Mouse (Mus musculus) bone marrow, adult 2 months (tissue): ENCODE measurements around the gene Stx6. TPM values are rescaled to one million over a fixed set of nuclear protein-coding genes. Genes with fewer than 3 reads are reported as not detected.

Experiments
- H3K27ac ChIP-seq: fragments of 200-500 bp; 2 replicates; pipeline ENCODE4 v1.5.1; 2012; ENCODE audit warnings: low read depth, mild to moderate bottlenecking, control low read depth, inconsistent platforms, low read length; ENCODE audit not compliant: control insufficient read depth, poor library complexity, insufficient read depth
- H3K4me1 ChIP-seq: fragments of 200-500 bp; 2 replicates; pipeline ENCODE4 v1.6.1; 2011; ENCODE audit warnings: low read length; ENCODE audit not compliant: control insufficient read depth, insufficient read depth
- H3K4me3 ChIP-seq: fragments of 200-500 bp; replicated peaks from 2 replicates; pipeline ENCODE3; 2011; ENCODE audit warnings: mild to moderate bottlenecking, low read depth, low read length, control low read depth; ENCODE audit not compliant: control insufficient read depth
- CTCF ChIP-seq: fragments of 200-500 bp; IDR thresholded peaks from 2 replicates; pipeline ENCODE4 v1.5.1; 2011; ENCODE audit warnings: low read length, control low read depth; ENCODE audit not compliant: control insufficient read depth, insufficient read depth
- POLR2A ChIP-seq: fragments of 200-500 bp; IDR thresholded peaks from 2 replicates; pipeline ENCODE4 v1.6.1; 2011; ENCODE audit warnings: low read depth, mild to moderate bottlenecking, control low read depth, low read length, borderline replicate concordance; ENCODE audit not compliant: control insufficient read depth
- WGBS: fragments of 180-500 bp; shearing (Covaris S2); methylation state at CpG from one replicate; pipeline ENCODE4 v1.1.7; 2018; 5-methylcytosine and 5-hydroxymethylcytosine counted together
- polyA plus RNA-seq: library from polyadenylated mRNA; stranded (reverse); fragments of >200 nt; gene quantifications from 2 replicates; pipeline ENCODE4 v1.2.4, GENCODE M21; 2011; ENCODE audit warnings: low replicate concordance; ENCODE audit not compliant: missing spikeins, insufficient read depth, insufficient read length

Gene Stx6
- polyA plus RNA-seq, 1 experiment: 13.7 TPM

DNA sequence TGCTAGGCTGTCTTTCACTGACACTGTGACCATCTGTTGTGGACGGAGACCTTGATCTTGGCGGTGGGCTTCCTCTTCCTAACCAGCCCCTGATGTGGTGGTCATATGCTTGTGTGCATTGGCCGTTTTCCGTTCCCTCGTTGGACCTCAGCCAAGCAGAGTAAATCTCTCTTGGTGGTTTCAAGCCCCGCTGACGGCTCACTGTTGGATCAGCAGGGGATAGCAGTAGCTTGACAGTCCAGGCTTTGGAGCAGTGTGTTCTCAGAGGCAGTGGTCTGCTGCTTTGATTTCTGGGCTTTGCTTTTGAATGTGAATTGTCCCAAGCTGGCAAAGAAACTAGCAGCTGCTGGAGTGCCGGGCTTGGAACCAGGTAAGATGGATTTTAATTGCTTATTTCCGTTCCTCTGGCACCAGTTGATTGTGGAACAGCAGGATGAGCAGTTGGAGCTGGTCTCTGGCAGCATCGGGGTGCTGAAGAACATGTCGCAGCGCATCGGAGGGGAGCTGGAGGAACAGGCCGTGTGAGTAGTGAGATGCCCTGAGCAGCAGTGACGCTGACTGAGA, 34.4 kb downstream of the Stx6 start:
- Histone ChIP-seq H3K4me1 (no peaks in the 10 kb centered on the region; the same call in 1 of the 2 replicates), H3K4me3 (no peak overlapping the region), H3K27ac (no peak overlapping the region)
- no peak for TF ChIP-seq POLR2A
- no peak for TF ChIP-seq CTCF
- WGBS: 61% methylated on average over 15 of the region's 15 CpGs

DNA sequence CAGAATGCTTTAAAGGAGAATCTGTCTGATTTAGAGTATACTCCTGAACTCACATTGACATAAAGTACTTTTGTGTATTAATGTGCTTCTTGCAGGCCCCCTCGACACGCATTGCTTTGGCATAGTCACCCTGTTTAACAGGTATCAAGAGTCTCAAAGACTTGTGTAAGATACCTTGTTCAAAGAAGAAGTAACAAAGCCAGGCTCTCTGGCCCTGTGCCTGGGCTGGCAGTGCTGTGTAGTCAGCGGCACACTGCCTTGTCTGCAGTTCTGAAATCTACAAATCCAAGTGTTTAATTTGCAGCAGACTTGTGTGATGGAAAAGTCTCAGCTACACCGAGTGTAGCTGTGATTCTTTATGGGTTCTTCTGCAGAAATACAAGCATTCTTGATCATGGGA, 38.2 kb downstream of the Stx6 start:
- H3K4me1 ChIP-seq: peaks cover 2% of the 10 kb centered on the region
- no peak overlapping the region for H3K4me3 ChIP-seq
- H3K27ac ChIP-seq: no peak overlapping the region
- 89% methylated on average over 4 of the region's 4 CpGs for WGBS
- TF ChIP-seq POLR2A: no peak
- no peak for TF ChIP-seq CTCF

DNA sequence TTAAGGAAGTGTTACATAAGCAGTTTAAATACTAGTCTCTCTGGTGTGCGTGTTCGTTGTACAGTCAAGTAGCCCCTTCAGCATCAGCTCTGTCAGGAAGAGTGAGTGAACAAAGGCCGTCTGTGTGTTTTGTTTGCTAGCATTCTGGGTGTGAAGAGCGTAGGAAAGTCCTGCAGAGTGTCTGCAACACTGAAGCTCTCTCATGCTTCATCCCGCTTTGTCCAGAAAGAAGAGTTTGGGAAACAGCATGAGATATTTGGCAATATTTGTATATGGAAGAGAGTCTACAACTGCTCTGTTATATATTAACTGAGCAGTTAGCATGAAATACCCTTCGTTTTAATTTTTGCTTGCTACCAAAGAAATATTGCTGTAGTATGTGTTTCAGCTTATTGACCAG, 41.0 kb downstream of the Stx6 start:
- TF ChIP-seq CTCF: no peak
- TF ChIP-seq POLR2A: no peak
- H3K4me3 ChIP-seq: no peak overlapping the region
- H3K4me1 ChIP-seq: peaks cover 2% of the 10 kb centered on the region
- WGBS: 87% methylated on average over 6 of the region's 6 CpGs
- H3K27ac ChIP-seq: no peak overlapping the region

DNA sequence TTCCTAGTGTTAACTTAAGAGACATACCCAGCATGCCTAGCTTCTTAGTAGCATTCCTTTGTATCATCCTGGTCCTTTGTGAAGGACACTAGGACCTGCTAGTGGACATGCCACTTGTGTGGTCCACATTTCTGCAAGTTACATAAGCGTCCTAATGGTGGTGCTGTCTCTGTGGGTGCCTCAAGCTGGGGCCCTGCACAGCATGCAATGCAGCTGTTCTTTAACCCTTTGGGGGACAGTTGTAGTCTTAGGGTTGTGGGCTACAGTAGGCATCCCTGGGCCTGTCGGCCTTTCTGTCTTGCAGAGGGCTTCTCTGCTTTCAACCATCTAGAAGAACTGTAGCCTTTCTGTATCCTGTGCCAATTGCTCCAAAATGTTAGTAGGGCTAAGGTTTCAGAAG, 42.5 kb downstream of the Stx6 start:
- Histone ChIP-seq H3K27ac (no peak overlapping the region), H3K4me3 (no peak overlapping the region), H3K4me1 (peaks cover 2% of the 10 kb centered on the region)
- TF ChIP-seq CTCF (no peak), POLR2A (no peak)
- 69% methylated on average over 2 of the region's 2 CpGs for WGBS

DNA sequence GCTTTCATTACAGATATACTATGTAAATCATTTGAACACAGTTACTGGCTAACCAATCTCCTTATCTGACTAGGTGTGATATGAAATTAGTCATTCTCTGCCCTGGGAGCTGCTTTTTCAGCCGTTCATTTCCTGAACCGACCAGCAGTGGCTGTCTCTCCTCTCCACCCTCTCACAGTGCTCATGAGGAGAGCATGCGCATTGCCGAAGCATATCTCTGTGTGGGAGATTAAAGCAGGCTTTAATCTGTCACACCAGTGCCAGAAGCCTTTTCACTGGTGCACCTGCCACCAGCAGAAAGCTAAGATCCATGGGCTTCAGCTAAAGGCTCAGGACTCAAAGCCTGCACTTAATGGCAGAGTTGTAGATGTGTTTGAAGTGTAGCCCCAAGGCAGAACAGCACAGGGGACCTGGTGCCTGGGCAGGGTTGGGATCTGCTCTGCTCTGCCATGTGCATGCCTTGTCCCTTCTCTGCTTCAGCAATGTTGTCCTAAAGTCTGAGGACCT, 42.9 kb downstream of the Stx6 start:
- TF ChIP-seq POLR2A: no peak
- no peak for TF ChIP-seq CTCF
- H3K27ac ChIP-seq: peak overlapping the region; percentile 14; the same call in 1 of the 2 replicates
- 50% methylated on average over 4 of the region's 4 CpGs for WGBS
- H3K4me3 ChIP-seq: no peak overlapping the region
- H3K4me1 ChIP-seq: peaks cover 2% of the 10 kb centered on the region

DNA sequence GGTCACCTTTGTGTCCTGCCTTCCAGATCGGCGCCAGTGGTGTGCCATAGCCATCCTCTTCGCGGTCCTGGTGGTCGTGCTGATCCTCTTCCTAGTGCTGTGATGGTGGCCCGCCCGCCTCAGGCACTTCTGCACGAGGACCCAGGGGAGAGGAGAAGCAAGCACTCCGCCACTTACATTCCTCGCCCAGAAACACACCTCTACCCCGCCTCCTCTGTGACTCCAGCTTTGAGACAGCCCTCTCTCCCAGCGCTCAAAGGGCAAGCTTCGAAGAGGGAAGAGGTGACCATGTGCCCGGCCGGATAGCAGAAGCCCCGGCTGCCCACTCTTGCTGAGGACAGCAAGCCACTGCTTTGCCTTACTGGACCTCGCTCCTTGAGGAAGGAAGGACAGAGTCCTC, 43.4 kb downstream of the Stx6 start:
- whole genome bisulfite sequencing: 81% methylated on average over 17 of the region's 17 CpGs

DNA sequence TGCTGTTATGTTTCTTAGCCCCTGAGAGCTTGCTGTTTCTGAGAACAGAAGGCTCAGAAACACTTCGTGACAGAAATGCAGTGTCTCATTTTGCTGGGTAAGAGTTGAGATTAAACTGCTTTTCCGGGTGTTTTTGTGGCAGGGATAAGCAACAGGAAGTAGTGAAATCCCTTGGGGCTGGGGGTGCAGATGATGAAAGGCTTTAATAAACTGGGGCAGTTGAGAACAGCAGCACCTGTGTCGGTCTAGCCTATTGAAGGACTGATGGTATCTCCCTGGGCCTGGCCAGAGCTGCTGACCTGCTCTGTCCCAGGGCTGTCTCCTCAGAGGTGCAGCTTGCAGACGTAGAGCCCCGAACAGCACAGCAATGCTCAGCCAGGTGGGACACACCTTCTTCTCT, 44.0 kb downstream of the Stx6 start:
- Histone ChIP-seq H3K4me3 (no peak overlapping the region), H3K4me1 (peaks cover 2% of the 10 kb centered on the region), H3K27ac (no peak overlapping the region)
- 65% methylated on average over 5 of the region's 5 CpGs for WGBS
- no peak for TF ChIP-seq CTCF
- TF ChIP-seq POLR2A: no peak

More for the DNA sequence above, 43.4 kb downstream of the Stx6 start:
- TF ChIP-seq CTCF (no peak), POLR2A (no peak)
- Histone ChIP-seq H3K27ac (peak overlapping the region; percentile 14; the same call in 1 of the 2 replicates), H3K4me1 (peaks cover 2% of the 10 kb centered on the region), H3K4me3 (no peak overlapping the region)

DNA sequence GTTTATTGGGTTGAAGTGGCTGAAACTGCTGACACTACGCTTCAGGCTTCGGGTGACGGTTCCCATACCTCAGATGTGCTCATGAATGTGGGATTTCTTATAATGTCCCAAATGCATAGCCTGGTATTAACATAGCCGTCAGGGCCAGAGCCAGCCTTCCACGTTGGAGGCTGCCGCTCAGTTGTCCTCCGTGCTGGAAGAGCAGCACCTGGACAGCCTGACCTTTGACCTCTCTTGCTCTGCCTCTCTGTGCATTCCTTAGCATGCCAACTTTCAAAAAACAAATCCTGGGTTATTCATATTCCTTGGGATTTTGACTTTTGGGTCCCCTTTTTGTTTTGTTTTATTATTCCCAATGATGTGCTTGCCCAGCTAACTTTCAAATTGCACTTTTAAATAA, 44.6 kb downstream of the Stx6 start:
- Histone ChIP-seq H3K27ac (no peak overlapping the region), H3K4me3 (no peak overlapping the region), H3K4me1 (peaks cover 2% of the 10 kb centered on the region)
- no peak for TF ChIP-seq CTCF
- TF ChIP-seq POLR2A: no peak
- WGBS: 93% methylated on average over 7 of the region's 7 CpGs

DNA sequence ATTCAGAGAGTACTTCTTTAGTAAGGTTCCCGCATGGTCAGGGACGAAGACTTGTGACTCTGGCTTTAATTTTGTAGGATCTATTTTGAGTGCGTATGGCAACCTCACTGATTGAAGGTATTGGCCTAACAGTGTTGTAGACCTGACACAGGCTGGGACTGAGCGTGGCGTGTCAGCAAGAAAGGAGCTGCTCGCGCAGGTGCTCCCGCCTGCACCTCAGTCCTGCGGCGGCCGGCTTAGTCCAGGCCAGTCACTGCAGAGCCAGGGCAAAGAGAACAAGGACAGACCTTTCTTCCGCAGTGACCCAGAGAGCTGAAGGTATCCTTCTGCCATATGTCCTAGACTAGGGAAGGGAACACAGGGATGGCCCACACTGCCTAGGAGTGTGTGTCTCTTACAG, 45.4 kb downstream of the Stx6 start:
- Histone ChIP-seq H3K4me3 (no peak overlapping the region), H3K4me1 (peaks cover 2% of the 10 kb centered on the region), H3K27ac (no peak overlapping the region)
- 93% methylated on average over 12 of the region's 12 CpGs for WGBS
- TF ChIP-seq CTCF (no peak), POLR2A (no peak)
